Mouse (Mus musculus): ENCODE data around the gene 1500009L16Rik.
A peak's percentile ranks its signal among the peaks of the same experiment; 100 is the strongest.

The 1500009L16Rik gene

DNA sequence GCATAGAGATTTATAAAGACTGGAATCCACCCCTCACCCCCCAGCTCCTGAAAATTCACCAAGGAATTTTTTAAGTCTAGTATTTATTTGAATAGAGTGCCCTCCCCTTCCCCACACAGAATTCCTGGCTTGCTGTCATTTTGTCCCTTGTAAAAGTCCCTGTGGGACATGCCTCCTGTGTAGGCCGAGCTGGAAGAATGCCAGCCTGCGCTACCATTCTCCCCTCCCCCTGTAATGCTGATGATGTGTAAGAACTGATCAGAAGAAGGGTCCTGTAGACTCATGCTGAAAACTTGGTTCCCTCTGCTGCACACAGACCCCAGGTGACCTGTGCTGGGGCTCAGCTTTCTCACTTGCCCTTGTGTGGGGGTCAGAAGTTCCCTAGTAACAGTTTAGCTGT, 37.9 kb downstream of the 1500009L16Rik start:
- DNase-seq (ENCODE audit: low spot score) = no peak

DNA sequence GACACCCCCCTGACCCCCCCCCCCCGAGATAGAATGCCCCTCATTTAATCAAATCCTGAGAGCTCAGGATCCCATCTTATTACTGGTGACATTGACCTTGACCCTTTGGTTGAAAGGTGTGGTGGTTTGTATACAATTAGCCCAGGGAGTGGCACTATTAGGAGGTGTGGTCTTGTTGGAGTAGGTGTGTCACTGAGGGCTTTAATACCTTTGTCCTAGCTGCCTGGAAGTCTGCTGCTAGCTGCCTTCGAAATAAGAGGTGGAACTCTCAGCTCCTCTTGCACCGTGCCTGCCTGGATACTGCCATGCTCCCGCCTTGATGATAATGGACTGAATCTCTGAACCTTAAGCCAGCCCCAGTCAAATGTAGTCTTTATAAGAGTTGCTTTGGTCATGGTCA, 41.2 kb downstream of the 1500009L16Rik start:
- DNase-seq (ENCODE audit: low spot score) = no peak

DNA sequence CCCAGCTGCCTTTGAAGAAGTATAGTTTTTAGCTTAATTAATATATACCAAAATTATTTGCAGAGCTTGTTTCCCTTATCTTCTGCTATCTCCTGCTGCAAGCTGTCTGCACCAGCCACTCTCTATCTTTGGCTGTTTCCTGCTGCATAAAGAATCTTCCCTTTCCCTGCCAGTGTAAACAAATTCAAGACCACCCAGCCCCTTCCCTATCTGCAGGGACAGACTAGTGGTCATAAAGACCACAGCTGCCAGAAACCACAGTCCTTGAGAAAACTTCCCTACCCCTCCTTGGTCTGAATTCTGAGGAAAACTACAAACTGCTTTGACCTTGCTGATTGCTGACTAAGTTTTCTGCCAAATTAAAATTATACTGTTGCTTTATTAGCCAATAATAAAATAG, 44.2 kb downstream of the 1500009L16Rik start:
- no peak for DNase-seq (ENCODE audit: low spot score)

GRCm38 (mm10) chr10:83776272-83776878, 53.7 kb downstream of the 1500009L16Rik start:
- peak; percentile 14 for DNase-seq (ENCODE audit: low spot score)

DNA sequence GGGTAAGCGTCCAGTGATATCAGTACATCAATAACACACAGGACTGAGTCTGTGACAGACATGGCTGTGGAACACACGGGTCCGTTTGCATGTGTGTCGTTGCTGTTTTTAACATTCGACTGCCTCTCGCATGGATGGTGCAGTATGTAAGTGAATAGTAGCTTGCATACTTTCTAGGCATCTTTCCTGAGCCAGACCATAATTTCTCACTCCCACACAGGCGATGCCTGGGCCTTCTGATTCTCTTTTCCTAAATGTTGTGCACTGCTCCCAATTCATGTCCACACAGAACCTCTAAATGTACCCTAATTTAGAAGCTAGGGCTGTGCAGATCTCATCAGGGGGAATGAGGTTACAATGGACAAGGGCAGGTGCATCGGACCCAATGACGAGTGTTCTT, 54.6 kb downstream of the 1500009L16Rik start:
- no peak for DNase-seq (ENCODE audit: low spot score)

- no peak for DNase-seq (ENCODE audit: low spot score)
Measured at GRCm38 (mm10) chr10:83781854-83782253, 59.2 kb downstream of the 1500009L16Rik start.

DNA sequence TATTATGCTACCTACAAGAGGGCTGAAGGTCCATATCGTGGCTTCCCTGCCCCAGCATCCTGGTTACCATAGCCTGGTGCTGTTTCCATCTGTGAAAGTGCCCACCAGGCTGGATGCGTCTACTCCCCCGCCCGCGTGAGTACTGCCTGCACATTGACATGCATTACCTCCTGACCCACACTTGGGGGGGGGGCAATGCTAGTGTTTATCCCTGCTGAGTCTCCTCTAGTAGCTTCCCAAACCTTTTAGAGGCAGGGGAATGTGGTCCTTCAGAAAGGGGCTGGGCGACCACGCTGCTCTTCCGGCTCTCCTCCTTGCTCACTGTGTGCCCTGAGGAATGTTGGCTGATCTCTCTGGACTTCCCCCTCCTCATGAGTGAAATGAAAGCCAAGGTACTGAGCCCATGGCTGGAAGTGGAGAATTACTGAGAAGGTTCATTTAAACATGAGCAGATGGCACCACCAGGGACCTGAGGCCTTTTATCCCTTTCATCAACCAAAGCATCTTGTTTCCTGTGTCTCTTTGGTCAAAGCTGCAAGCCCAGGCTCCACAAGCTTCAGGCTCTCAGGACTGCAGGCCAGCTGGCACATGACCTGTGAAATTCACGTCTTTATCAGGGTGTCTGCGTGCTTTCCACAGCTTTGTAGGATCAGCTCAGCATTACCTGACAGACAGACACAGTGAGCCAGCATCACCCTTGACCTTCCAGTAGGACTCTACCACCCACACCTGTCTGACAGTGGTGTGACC, 59.9 kb downstream of the 1500009L16Rik start:
- no peak for DNase-seq (ENCODE audit: low spot score)

DNA sequence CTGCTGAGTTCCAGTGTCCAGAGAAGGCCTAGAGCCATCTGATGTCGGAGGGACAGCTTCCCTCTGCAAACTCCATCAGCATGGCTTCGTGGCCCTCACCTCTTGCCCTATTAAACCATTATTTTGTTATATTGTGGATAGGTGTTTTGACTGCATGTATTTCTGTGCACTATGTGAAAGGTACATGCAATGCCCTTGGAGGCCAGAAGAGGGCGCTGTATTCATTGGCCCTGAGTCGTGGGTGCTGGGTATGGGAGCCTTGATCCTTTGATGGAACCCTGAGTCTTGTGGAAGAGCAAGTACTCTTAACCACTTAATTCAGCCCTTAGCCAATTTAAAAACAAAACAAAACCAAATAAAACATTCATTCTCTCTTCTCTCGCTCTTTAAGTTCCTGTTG, 62.3 kb downstream of the 1500009L16Rik start:
- DNase-seq (ENCODE audit: low spot score) = no peak

GRCm38 (mm10) chr10:83785627-83786392, 63.1 kb downstream of the 1500009L16Rik start:
- DNase-seq (ENCODE audit: low spot score) = no peak

DNA sequence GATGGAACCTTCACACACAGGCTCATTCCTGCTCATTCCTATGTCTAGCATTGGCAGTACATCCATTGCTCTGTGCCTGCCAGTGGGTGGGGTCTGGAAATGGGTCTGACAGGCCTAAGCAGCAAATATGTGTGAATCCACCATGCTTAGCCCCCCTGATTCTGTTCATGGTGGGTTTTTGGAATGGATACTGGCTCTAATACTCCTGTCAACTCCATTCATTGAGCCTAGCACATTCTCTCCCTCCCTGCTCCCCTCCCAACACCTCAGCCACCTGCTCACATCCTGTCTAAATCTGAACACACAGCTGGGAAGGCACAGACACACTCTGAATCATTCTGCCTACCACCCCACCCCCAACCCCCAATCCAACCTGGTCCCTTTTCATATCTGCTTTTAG, 72.4 kb downstream of the 1500009L16Rik start:
- DNase-seq (ENCODE audit: low spot score) = no peak

GRCm38 (mm10) chr10:83795500-83795899, 72.8 kb downstream of the 1500009L16Rik start:
- DNase-seq (ENCODE audit: low spot score) = no peak

DNA sequence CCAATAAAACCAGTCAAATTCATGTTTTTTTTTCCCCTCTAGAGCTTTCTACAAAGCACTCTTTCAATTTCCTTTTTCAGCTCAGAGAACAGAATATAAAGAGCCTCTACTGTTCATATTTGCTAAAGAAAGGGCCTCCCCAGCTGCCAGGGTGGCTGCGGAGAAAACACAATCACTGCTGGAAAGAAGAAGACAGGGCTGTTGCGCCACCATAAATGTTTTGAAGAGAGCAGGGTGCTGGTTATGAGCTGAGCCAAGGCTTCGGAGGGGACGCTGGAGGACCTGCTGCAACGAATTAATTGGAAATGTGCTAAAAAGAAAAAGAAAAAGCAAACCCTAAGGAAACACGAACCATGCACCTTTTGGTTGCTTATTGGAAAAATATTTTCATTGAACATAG, 81.4 kb downstream of the 1500009L16Rik start:
- no peak for DNase-seq (ENCODE audit: low spot score)

- DNase-seq (ENCODE audit: low spot score) = no peak
Measured at GRCm38 (mm10) chr10:83805201-83805718, 82.6 kb downstream of the 1500009L16Rik start.

DNA sequence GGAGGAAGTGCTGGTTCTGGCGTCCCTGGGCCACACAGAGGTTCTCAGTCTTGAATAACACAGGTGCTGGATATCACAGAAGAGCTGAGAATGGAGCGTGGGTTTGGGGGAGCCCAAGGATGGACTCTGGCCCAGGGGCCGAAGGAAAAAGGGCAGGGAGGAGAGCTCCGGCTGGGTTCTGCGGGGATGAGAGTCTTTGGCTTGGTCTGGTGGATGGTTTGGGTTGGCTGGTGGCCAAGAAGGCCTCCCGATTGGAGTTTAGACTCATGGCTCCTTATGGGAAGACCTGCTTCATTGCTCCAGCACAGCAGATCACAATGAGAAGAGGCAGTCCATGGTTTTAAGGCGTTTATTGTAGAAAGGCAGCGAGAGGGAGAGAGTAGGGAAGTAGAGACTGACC, 84.6 kb downstream of the 1500009L16Rik start:
- no peak for DNase-seq (ENCODE audit: low spot score)
